Mouse (Mus musculus): ENCODE data around the gene Il12rb1. TPM values are rescaled to one million over a fixed set of nuclear protein-coding genes. Genes with fewer than 3 reads are reported as not detected.
A peak's percentile ranks its signal among the peaks of the same experiment; 100 is the strongest.

Il12rb1 gene
- polyA plus RNA-seq, 1 experiment from 2014 or later: 0.12 TPM

- H3K36me3 ChIP-seq (replicated peaks): peaks cover 7% of the 10 kb centered on the region
- peaks cover 86% of the 10 kb centered on the region for H3K4me1 ChIP-seq
- 92% methylated on average over 2 of the region's 2 CpGs for WGBS
- peaks cover 71% of the 10 kb centered on the region for H3K27me3 ChIP-seq (ENCODE audit: poor library complexity, severe bottlenecking)
- no peaks in the 10 kb centered on the region for H3K9me3 ChIP-seq
- 0 out of 2 replicates have a peak overlapping the region, but pooled peaks have one; percentile 14 for H3K4me3 ChIP-seq
- no peak for DNase-seq (ENCODE audit: extremely low spot score, low spot score)
- peak overlapping the region; percentile 92; the same call in 1 of the 2 replicates for H3K27ac ChIP-seq
Measured at GRCm38 (mm10) chr8:70794215-70794614, 14.0 kb upstream of the Il12rb1 start.

GRCm38 (mm10) chr8:70795370-70795769 is 12.9 kb upstream of the Il12rb1 start:
- Histone ChIP-seq H3K4me1 (peaks cover 77% of the 10 kb centered on the region), H3K27ac (no peak overlapping the region), H3K36me3 (replicated peaks) (no peaks in the 10 kb centered on the region), H3K4me3 (no peak overlapping the region), H3K9me3 (no peaks in the 10 kb centered on the region), H3K27me3 (ENCODE audit: poor library complexity, severe bottlenecking) (peaks cover 71% of the 10 kb centered on the region)
- DNase-seq (ENCODE audit: extremely low spot score, low spot score): no peak
- WGBS: 85% methylated on average over 2 of the region's 2 CpGs

GRCm38 (mm10) chr8:70796403-70797080 is 11.7 kb upstream of the Il12rb1 start:
- Histone ChIP-seq H3K9me3 (no peaks in the 10 kb centered on the region), H3K4me1 (peaks cover 76% of the 10 kb centered on the region), H3K4me3 (peak overlapping the region; percentile 70), H3K27ac (peak overlapping the region; percentile 88), H3K27me3 (ENCODE audit: poor library complexity, severe bottlenecking) (peaks cover 75% of the 10 kb centered on the region), H3K36me3 (replicated peaks) (no peaks in the 10 kb centered on the region)
- WGBS: 1% methylated on average over 54 of the region's 54 CpGs
- DNase-seq (ENCODE audit: extremely low spot score, low spot score): no peak

- peaks cover 70% of the 10 kb centered on the region for H3K4me1 ChIP-seq
- H3K27me3 ChIP-seq (ENCODE audit: poor library complexity, severe bottlenecking): peaks cover 83% of the 10 kb centered on the region
- under 1% methylated on average over 56 of the region's 57 CpGs for WGBS
- no peaks in the 10 kb centered on the region for H3K9me3 ChIP-seq
- H3K36me3 ChIP-seq (replicated peaks): no peaks in the 10 kb centered on the region
- peak; percentile 93 for DNase-seq (ENCODE audit: extremely low spot score, low spot score)
- peak overlapping the region; percentile 70 for H3K4me3 ChIP-seq
- peak overlapping the region; percentile 88 for H3K27ac ChIP-seq
Measured at GRCm38 (mm10) chr8:70797081-70798070, 10.9 kb upstream of the Il12rb1 start.

GRCm38 (mm10) chr8:70798281-70798680 is 10.0 kb upstream of the Il12rb1 start:
- DNase-seq (ENCODE audit: extremely low spot score, low spot score): no peak
- 17% methylated on average over 15 of the region's 15 CpGs for WGBS
- no peaks in the 10 kb centered on the region for H3K36me3 ChIP-seq (replicated peaks)
- peak overlapping the region; percentile 88 for H3K27ac ChIP-seq
- H3K27me3 ChIP-seq (ENCODE audit: poor library complexity, severe bottlenecking): peaks cover 89% of the 10 kb centered on the region
- H3K4me1 ChIP-seq: peaks cover 66% of the 10 kb centered on the region
- peak overlapping the region; percentile 70 for H3K4me3 ChIP-seq
- H3K9me3 ChIP-seq: no peaks in the 10 kb centered on the region

GRCm38 (mm10) chr8:70800648-70801047 is 7.6 kb upstream of the Il12rb1 start:
- WGBS: 57% methylated on average over 10 of the region's 10 CpGs
- no peak overlapping the region for H3K27ac ChIP-seq
- peaks cover 67% of the 10 kb centered on the region for H3K4me1 ChIP-seq
- H3K4me3 ChIP-seq: no peak overlapping the region
- H3K9me3 ChIP-seq: no peaks in the 10 kb centered on the region
- H3K27me3 ChIP-seq (ENCODE audit: poor library complexity, severe bottlenecking): peaks cover 91% of the 10 kb centered on the region
- no peak for DNase-seq (ENCODE audit: extremely low spot score, low spot score)
- H3K36me3 ChIP-seq (replicated peaks): no peaks in the 10 kb centered on the region

GRCm38 (mm10) chr8:70801156-70801555 is 7.1 kb upstream of the Il12rb1 start:
- no peaks in the 10 kb centered on the region for H3K9me3 ChIP-seq
- WGBS: 49% methylated on average over 15 of the region's 15 CpGs
- peaks cover 62% of the 10 kb centered on the region for H3K4me1 ChIP-seq
- no peak overlapping the region for H3K27ac ChIP-seq
- DNase-seq (ENCODE audit: extremely low spot score, low spot score): no peak
- no peaks in the 10 kb centered on the region for H3K36me3 ChIP-seq (replicated peaks)
- H3K27me3 ChIP-seq (ENCODE audit: poor library complexity, severe bottlenecking): peaks cover 91% of the 10 kb centered on the region
- no peak overlapping the region for H3K4me3 ChIP-seq

- Histone ChIP-seq H3K9me3 (no peaks in the 10 kb centered on the region), H3K27me3 (ENCODE audit: poor library complexity, severe bottlenecking) (peaks cover 94% of the 10 kb centered on the region), H3K4me1 (peaks cover 55% of the 10 kb centered on the region), H3K27ac (no peak overlapping the region), H3K4me3 (no peak overlapping the region), H3K36me3 (replicated peaks) (no peaks in the 10 kb centered on the region)
- WGBS: 83% methylated on average over 1 of the region's 1 CpGs
- no peak for DNase-seq (ENCODE audit: extremely low spot score, low spot score)
Measured at GRCm38 (mm10) chr8:70801830-70802229, 6.4 kb upstream of the Il12rb1 start.

GRCm38 (mm10) chr8:70802786-70803510 is 5.3 kb upstream of the Il12rb1 start:
- peaks cover 96% of the 10 kb centered on the region for H3K27me3 ChIP-seq (ENCODE audit: poor library complexity, severe bottlenecking)
- 76% methylated on average over 11 of the region's 11 CpGs for WGBS
- no peak for DNase-seq (ENCODE audit: extremely low spot score, low spot score)
- no peak overlapping the region for H3K4me3 ChIP-seq
- H3K27ac ChIP-seq: no peak overlapping the region
- peaks cover 47% of the 10 kb centered on the region for H3K4me1 ChIP-seq
- no peaks in the 10 kb centered on the region for H3K9me3 ChIP-seq
- H3K36me3 ChIP-seq (replicated peaks): no peaks in the 10 kb centered on the region

GRCm38 (mm10) chr8:70803761-70804480 is 4.3 kb upstream of the Il12rb1 start:
- 2% methylated on average over 47 of the region's 47 CpGs for WGBS
- no peaks in the 10 kb centered on the region for H3K9me3 ChIP-seq
- H3K4me1 ChIP-seq: peaks cover 40% of the 10 kb centered on the region
- H3K27me3 ChIP-seq (ENCODE audit: poor library complexity, severe bottlenecking): peaks cover 86% of the 10 kb centered on the region
- H3K36me3 ChIP-seq (replicated peaks): no peaks in the 10 kb centered on the region
- peak overlapping the region; percentile 45; the same call in 1 of the 2 replicates for H3K27ac ChIP-seq
- peak overlapping the region; percentile 61 for H3K4me3 ChIP-seq
- DNase-seq (ENCODE audit: extremely low spot score, low spot score): no peak

GRCm38 (mm10) chr8:70804481-70805206 is 3.6 kb upstream of the Il12rb1 start, which contains the start of gene Mast3:
Mast3 (minus strand) TSS chr8:70805054.
- DNase-seq (ENCODE audit: extremely low spot score, low spot score): peak; percentile 86
- H3K4me3 ChIP-seq: peak within 1 kb of the TSS; percentile 61
- WGBS: under 1% methylated on average over 45 of the region's 45 CpGs
- peaks cover 44% of the 10 kb centered on the region for H3K4me1 ChIP-seq
- H3K36me3 ChIP-seq (replicated peaks): no peaks in the 10 kb centered on the region
- peaks cover 84% of the 10 kb centered on the region for H3K27me3 ChIP-seq (ENCODE audit: poor library complexity, severe bottlenecking)
- peak within 1 kb of the TSS; percentile 45 for H3K27ac ChIP-seq
- no peaks in the 10 kb centered on the region for H3K9me3 ChIP-seq

All from forebrain, embryonic 10.5 days (tissue).